Mouse (Mus musculus): ENCODE results near the gene Fam129b.

Gene Fam129b

GRCm38 (mm10) chr2:32863317-32863716 is 12.6 kb upstream of the Fam129b start:
- no peak for DNase-seq

- DNase-seq, result peak; percentile 68
These were observed 11.2 kb upstream of the Fam129b start for GRCm38 (mm10) chr2:32864755-32865154.

GRCm38 (mm10) chr2:32867354-32867753 is 8.6 kb upstream of the Fam129b start:
- DNase-seq, result no peak

GRCm38 (mm10) chr2:32869721-32870274 is 6.1 kb upstream of the Fam129b start:
- DNase-seq, result peak; percentile 76

- DNase-seq, result peak; percentile 62
These were observed 5.4 kb upstream of the Fam129b start for GRCm38 (mm10) chr2:32870275-32871100.

- no peak for DNase-seq
These were observed 1.8 kb upstream of the Fam129b start for GRCm38 (mm10) chr2:32874070-32874469.

- DNase-seq, result peak; percentile 53
These were observed 801 bp upstream of the Fam129b start for GRCm38 (mm10) chr2:32874951-32875674.

GRCm38 (mm10) chr2:32876490-32877302 is 782 bp downstream of the Fam129b start:
- peak; percentile 46 for DNase-seq

- DNase-seq, result no peak
These were observed 1.4 kb downstream of the Fam129b start for GRCm38 (mm10) chr2:32877303-32877702.

GRCm38 (mm10) chr2:32877761-32878393 is 2.0 kb downstream of the Fam129b start:
- DNase-seq, result peak; percentile 83

GRCm38 (mm10) chr2:32878396-32878795 is 2.5 kb downstream of the Fam129b start:
- DNase-seq, result peak; percentile 57

- no peak for DNase-seq
These were observed 3.7 kb downstream of the Fam129b start for GRCm38 (mm10) chr2:32879593-32879992.

GRCm38 (mm10) chr2:32881054-32881453 is 5.1 kb downstream of the Fam129b start:
- no peak for DNase-seq

GRCm38 (mm10) chr2:32881723-32882122 is 5.8 kb downstream of the Fam129b start:
- DNase-seq, result peak; percentile 96

- DNase-seq, result peak; percentile 74
These were observed 6.5 kb downstream of the Fam129b start for GRCm38 (mm10) chr2:32882283-32883043.

GRCm38 (mm10) chr2:32884745-32885144 is 8.8 kb downstream of the Fam129b start:
- DNase-seq, result peak; percentile 45

GRCm38 (mm10) chr2:32888029-32888428 is 12.1 kb downstream of the Fam129b start:
- peak; percentile 50 for DNase-seq

- DNase-seq, result no peak
These were observed 12.6 kb downstream of the Fam129b start for GRCm38 (mm10) chr2:32888551-32888950.

GRCm38 (mm10) chr2:32890280-32890679 is 14.4 kb downstream of the Fam129b start:
- DNase-seq, result no peak

GRCm38 (mm10) chr2:32891278-32891677 is 15.4 kb downstream of the Fam129b start:
- DNase-seq, result no peak

- DNase-seq, result no peak
These were observed 16.6 kb downstream of the Fam129b start for GRCm38 (mm10) chr2:32892490-32892889.

GRCm38 (mm10) chr2:32894097-32894496 is 18.2 kb downstream of the Fam129b start:
- DNase-seq, result no peak

Data from lung, postnatal 10 days (tissue).